Mouse (Mus musculus) urinary bladder, adult 18-20 months (tissue): ENCODE data around the gene A730061H03Rik.

Experiments used
- DNase-seq, 2 experiments: peaks; one replicate each; pipeline ENCODE4 v3.0.0; 2022; ENCODE audit warnings: low spot score in 2 of 2, mixed read lengths in 2 of 2

The A730061H03Rik gene

GRCm38 (mm10) chr14:55581981-55582681 is 21.9 kb upstream of the A730061H03Rik start:
- DNase-seq, result no peak

GRCm38 (mm10) chr14:55580731-55581130 is 20.5 kb upstream of the A730061H03Rik start:
- DNase-seq, result no peak

GRCm38 (mm10) chr14:55579511-55580496 is 19.6 kb upstream of the A730061H03Rik start:
- no peak for DNase-seq

DNA sequence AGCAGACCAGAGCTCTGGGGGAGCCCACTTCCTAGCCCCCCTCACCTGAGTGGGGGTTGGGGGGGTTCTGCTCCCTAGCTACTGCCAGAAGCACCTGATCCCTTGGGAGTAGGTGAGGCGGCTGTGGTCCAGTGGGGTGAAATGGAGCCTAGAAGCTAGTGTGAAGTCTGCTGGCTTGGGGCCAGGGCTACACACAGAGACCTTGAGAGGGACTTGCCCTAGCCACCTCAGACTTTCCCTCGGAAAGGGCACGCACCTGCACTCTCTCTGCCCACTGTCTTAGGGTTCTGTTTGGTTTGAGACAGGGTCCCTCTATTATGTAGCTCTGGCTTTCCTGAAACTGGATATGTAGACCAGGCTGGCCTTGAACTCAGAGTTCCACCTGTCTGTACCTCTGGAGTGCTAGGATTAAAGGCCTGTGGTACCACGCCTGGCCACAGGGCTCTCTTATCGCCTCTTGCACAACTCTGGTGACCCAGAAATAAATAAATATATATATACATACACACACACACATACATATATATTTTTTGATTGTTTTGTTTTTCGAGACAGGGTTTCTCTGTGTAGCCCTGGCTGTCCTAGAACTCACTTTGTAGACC is 18.6 kb upstream of the A730061H03Rik start:
- no peak for DNase-seq

DNA sequence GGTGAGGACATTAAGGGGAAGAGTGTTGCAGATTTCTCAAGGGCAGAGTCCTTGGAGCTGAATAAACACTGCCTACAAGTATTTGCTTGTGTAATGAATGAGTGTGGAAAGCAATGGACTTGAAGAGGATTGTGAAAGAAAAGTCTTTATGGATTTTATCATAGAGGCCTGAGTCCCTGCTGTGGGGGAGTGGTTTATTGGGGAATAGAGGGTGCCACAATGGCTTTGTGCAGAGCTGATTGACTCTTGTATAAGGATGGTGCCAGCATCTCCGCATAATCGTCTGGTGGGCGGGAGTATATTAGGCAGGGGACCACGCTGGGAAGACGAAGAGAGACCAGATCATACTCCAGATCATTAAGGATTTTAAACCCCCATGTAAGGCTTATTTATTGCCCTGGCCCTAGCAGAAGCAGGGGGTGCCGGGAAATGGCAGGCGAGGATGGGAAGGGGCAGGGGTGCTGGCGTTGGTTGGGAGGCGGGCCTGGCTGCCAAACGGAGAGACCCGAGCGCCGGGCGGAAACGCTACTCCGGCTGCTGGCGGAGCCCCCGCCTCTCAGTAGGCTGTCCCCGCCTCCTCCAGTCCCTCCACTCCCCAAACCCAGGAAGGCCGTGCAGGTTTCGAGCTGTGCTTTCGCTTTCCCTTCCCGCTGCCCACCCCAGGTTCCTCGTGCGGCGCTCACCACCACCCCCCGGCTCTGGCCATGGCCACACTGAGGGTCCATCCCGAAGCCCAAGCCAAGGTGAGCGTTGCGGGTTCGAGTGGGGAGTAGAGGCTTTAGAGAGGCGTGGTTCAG is 17.9 kb upstream of the A730061H03Rik start, which contains the start of gene Psme1:
Gene Psme1, plus strand, starts transcription at position 253 of the 797 bp plus-strand sequence.
- DNase-seq, result peak; percentile 68 to 74

DNA sequence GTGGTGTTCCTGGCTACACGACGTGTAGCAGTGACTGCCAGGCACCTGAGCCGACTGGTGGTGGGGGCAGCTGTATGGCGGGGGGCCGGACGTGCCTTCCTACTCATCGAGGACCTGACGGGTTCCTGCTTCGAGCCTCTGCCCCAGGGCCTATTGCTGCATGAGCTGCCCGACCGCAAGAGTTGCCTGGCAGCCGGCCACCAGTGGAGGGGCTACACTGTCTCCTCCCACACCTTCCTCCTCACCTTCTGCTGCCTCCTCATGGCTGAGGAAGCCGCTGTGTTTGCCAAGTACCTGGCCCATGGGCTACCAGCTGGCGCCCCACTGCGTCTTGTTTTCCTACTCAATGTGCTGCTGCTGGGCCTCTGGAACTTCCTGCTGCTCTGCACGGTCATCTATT is 16.2 kb upstream of the A730061H03Rik start:
- DNase-seq, result no peak

GRCm38 (mm10) chr14:55575711-55576110 is 15.5 kb upstream of the A730061H03Rik start:
- no peak for DNase-seq

- no peak for DNase-seq
Measured at GRCm38 (mm10) chr14:55575302-55575701, 15.1 kb upstream of the A730061H03Rik start, which contains the start of gene Fitm1. Gene Fitm1 (plus strand): TSS chr14:55575617.

- DNase-seq, result no peak
Measured at GRCm38 (mm10) chr14:55571760-55572159, 11.6 kb upstream of the A730061H03Rik start.

GRCm38 (mm10) chr14:55570588-55570987 is 10.4 kb upstream of the A730061H03Rik start:
- no peak for DNase-seq

DNA sequence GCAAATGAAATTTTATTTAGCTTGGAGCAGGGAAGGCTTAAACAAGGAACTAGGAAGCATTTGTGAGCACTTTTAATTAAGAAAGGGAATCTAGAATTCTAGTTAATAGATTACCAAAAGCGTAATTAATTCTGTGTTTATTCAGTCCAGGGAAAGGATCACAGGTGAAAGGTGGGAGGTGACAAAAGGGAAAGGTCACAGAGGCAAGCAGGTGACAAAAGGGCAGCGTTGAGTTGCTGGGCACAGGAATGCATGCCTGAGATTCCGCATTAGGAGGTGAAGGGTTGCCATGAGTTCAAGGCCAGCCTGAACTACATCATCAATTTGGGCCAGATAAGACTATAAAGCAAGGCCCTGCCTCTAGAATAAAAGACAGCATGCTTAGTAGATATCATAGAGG is 7.3 kb upstream of the A730061H03Rik start:
- DNase-seq, result no peak

DNA sequence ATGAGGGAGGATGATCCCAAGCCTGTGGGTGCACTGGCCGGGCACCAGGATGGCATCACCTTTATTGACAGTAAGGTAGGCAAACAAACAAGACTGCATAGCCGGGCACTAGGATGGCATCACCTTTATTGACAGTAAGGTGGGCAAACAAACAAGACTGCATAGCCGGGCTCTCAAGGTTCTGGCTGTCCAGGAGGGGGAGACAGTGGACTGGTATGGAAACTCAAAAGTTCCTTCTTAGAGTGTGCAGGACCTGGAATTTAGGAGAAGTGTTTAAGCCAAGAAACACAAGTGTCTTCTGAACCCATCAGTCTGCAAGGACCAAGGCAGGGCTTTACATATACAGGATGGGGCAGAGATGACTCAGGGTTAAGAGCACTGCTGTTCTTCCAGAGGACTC is 5.5 kb upstream of the A730061H03Rik start:
- DNase-seq, result no peak

DNA sequence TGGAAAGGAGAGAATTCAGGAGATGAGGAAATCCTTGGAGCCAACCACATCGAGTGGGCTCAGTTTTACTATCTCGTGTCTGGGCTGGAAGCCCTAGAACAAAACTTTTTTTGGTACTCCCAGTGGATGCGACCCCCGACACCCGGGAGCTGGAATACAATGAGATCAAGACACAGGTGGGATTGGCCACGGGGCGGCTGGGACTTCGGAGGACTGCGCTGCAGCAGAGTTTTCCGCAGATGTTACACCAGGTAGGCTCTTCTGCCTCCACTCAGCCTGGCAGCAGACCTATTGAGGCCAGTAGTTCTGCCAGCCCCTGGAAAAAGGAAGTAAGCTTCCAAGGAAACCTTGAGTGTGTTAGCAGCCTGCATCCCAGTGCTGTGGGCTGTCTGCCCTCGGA is 3.0 kb upstream of the A730061H03Rik start:
- DNase-seq, result no peak

DNA sequence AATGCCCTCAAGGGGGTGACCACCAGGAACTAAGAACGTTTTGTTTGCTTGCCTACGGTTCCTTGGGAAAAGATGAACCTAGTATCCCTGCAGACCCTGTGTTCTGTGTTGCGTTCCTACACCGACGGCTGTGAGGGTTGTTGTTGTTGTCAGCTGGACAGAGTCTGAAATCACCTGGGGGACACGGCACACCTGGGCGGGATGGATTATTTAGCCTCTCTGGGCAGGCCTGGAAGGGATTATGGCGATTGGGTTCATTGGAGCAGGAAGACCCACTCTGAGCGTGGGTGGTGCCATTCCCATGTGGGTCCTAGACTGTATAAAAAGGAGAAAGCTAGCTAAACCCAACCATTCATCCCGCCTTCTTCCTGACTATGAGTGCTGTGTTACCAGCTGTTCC is 1.7 kb upstream of the A730061H03Rik start:
- DNase-seq, result no peak

DNA sequence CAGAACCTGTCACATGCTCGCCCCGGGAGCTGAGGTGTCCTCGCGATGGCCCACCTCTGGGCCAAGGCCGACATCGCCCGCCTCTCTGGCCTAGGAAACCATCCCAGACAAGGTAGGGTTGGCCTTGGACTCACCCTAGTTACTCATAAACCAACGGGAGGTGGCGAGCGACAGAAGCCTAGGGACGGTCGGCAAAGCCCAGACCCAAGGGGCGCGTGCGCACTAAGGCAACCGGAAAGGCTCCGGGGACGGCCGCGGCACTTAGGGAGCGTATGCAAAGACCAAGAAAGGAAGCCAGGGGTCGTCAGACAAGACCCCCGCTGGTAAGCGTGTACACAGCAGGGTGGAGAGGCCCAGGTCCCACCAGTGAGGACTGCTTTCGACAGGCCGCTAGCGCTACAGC is 406 bp downstream of the A730061H03Rik start, which contains the start of gene Dcaf11:
Gene Dcaf11, plus strand, starts transcription at position 208 of the 403 bp plus-strand sequence.
- DNase-seq, result peak; percentile 82 to 83

DNA sequence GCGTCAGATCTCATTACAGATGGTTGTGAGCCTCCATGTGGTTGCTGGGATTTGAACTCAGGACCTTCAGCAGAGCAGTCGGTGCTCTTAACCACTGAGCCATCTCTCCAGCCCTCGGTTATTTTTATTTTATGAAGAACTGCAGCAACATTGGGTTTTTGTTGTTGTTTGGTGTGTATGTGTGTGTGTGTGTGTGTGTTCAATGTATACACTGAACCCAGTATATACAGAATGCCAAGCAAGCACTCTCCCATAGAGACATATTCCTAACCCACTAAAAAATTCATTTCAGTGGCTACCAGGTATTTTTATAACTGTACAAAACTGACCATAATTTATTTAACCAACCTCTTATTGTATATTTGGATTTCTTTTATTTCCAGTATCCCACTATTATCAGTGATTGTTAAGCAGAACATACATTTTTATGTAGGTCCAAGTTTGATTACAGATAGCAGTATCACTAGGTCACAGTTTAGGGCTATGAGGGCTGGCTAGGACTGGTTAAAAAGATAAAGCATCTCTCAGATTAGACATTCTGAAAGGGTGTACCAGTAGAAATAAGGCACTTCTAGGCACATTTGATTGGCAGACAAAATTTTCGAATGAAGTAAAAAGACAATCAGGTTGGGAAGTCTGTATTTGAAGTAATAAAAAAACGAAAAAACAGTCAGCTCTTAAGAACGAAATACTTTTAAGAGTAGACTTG is 1.3 kb downstream of the A730061H03Rik start:
- no peak for DNase-seq

DNA sequence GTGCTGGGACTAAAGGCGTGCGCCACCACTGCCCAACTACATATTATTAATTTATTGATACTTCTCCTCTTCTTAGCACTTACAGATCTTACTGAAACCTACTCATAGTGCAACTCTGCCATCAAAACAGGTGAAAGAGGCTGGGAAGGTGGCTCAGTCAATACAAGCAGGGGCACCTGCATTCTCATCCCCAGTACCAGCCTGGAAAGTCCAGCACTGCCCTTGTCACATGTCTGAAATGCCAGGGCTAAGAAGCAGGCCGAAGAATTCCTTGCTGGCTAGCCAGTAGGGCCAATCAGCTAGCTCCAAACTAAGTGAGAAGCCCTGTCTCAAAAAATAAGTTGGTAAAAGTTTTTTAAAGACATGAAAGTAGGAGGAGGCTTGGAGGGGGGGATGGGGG is 2.6 kb downstream of the A730061H03Rik start:
- no peak for DNase-seq

- DNase-seq, result peak; percentile 76 to 81
Measured at GRCm38 (mm10) chr14:55557003-55557402, 3.2 kb downstream of the A730061H03Rik start.

GRCm38 (mm10) chr14:55555788-55556187 is 4.4 kb downstream of the A730061H03Rik start:
- DNase-seq, result no peak

DNA sequence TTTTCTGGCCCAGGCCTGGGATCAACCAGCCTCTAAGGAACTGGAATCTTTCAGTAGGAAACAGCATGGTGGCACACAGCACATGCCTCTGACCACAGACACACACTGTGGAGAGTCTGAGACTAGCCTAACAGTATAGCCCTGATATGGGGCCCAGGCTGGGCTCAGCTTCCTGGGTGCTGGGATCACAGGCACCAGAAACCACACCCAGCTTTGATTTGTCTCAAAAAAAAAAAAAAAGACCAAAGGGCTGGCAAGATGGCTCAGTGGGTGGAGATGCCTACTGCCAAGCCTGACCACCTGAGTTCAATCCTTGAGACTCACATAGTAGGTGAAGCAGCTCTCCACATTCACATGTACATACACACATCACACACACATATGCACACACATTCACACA is 5.6 kb downstream of the A730061H03Rik start:
- DNase-seq, result peak in 1 of 2 experiments; percentile 37
